Mouse (Mus musculus): ENCODE measurements around the gene 4930544D05Rik. TPM values are rescaled to one million over a fixed set of nuclear protein-coding genes. Genes with fewer than 3 reads are reported as not detected.
A peak's percentile ranks its signal among the peaks of the same experiment; 100 is the strongest.

Gene 4930544D05Rik
- polyA plus RNA-seq, 1 experiment from 2014 or later: not detected

DNA sequence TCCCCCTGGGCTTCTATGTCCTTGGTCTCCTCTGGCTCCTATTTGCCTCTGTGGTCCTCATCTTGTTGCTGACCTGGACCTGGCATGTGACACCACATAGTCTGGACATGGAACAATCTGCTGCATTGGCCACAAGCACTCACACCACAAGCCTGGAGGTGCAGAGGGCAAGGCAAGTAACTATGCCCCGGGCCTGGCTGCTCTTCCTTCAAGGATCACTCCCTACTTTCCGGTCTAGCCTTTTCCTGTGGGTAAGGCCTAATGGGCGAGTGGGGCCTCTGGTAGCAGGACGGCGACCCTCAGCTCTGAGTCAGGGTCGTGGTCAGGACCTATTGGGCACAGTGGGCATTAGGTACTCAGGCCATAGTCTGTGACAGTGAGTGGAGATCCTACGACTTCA is 25.6 kb downstream of the 4930544D05Rik start:
- Histone ChIP-seq H3K4me1 (replicated peaks) (peaks cover 73% of the 10 kb centered on the region), H3K4me3 (replicated peaks) (no peak overlapping the region; the same call in 1 of the 2 replicates), H3K27me3 (no peaks in the 10 kb centered on the region), H3K9ac (0 out of 2 replicates have a peak overlapping the region, but pooled peaks have one; percentile 7), H3K4me2 (no peak overlapping the region), H3K9me3 (replicated peaks) (no peaks in the 10 kb centered on the region), H3K27ac (peak overlapping the region; percentile 37), H3K36me3 (peaks cover 19% of the 10 kb centered on the region)
- no peak for DNase-seq
- WGBS (ENCODE audit: insufficient replicate concordance): 59% methylated on average over 7 of the region's 7 CpGs
- ATAC-seq (ENCODE audit: low read depth): no peak

DNA sequence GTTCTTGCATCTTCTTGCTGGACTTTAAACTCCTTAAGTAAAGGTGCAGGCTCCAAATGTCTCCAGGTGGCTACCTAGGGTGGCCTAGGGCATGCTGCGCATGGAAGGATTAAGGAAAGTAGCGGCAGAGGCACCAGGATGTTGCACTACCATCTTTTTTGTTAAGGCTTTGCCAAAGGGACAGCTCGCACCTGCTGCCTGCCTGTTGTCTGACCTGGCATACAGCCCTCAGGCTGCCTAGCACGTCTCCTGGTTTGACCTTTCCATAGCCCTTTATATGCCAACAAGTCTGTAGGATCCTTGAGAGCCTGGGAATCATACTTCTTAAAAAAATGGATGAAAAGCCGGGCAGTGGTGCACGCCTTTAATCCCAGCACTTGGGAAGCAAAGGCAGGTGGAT is 27.4 kb downstream of the 4930544D05Rik start:
- H3K36me3 ChIP-seq: peaks cover 19% of the 10 kb centered on the region
- H3K27me3 ChIP-seq: no peaks in the 10 kb centered on the region
- no peaks in the 10 kb centered on the region for H3K9me3 ChIP-seq (replicated peaks)
- no peak overlapping the region for H3K4me3 ChIP-seq (replicated peaks)
- peaks cover 62% of the 10 kb centered on the region for H3K4me1 ChIP-seq (replicated peaks)
- ATAC-seq (ENCODE audit: low read depth): no peak
- WGBS (ENCODE audit: insufficient replicate concordance): 81% methylated on average over 6 of the region's 6 CpGs
- no peak for DNase-seq
- H3K27ac ChIP-seq: 0 out of 2 replicates have a peak overlapping the region, but pooled peaks have one; percentile 6
- 0 out of 2 replicates have a peak overlapping the region, but pooled peaks have one; percentile 5 for H3K4me2 ChIP-seq
- no peak overlapping the region for H3K9ac ChIP-seq

DNA sequence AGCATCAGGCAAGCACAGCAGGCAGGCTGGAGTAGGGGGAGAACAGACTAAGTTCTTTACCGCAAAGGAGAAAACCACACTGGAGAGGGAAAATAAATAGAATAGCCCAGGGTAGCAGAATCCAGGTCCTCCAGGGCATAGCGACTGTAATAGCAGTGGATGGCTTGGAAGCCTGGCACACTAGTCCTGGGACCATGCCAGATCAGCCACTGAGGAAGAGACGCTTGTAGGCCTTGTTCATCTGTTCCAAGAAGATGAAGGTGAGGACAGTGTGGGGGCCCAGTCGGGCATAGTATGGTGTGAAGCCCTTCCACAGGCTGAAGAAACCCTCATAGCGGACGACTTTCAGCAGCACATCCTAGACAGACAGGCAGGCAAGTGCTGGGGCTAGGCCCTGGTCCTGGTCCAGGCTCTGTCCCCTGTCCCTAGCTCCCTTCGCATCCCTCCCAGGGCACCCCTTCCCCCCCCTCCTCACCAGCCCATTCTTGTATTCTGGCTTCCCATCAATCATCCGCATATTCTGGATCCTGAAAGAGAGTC is 29.0 kb downstream of the 4930544D05Rik start:
- peaks cover 30% of the 10 kb centered on the region for H3K36me3 ChIP-seq
- H3K4me2 ChIP-seq: peak overlapping the region; percentile 98; the same call in 1 of the 2 replicates
- no peak for DNase-seq
- H3K4me3 ChIP-seq (replicated peaks): no peak overlapping the region
- no peaks in the 10 kb centered on the region for H3K9me3 ChIP-seq (replicated peaks)
- no peak for ATAC-seq (ENCODE audit: low read depth)
- peak overlapping the region; percentile 99; the same call in 1 of the 2 replicates for H3K9ac ChIP-seq
- 88% methylated on average over 8 of the region's 8 CpGs for WGBS (ENCODE audit: insufficient replicate concordance)
- H3K4me1 ChIP-seq (replicated peaks): peaks cover 62% of the 10 kb centered on the region
- H3K27me3 ChIP-seq: no peaks in the 10 kb centered on the region
- no peak overlapping the region for H3K27ac ChIP-seq

DNA sequence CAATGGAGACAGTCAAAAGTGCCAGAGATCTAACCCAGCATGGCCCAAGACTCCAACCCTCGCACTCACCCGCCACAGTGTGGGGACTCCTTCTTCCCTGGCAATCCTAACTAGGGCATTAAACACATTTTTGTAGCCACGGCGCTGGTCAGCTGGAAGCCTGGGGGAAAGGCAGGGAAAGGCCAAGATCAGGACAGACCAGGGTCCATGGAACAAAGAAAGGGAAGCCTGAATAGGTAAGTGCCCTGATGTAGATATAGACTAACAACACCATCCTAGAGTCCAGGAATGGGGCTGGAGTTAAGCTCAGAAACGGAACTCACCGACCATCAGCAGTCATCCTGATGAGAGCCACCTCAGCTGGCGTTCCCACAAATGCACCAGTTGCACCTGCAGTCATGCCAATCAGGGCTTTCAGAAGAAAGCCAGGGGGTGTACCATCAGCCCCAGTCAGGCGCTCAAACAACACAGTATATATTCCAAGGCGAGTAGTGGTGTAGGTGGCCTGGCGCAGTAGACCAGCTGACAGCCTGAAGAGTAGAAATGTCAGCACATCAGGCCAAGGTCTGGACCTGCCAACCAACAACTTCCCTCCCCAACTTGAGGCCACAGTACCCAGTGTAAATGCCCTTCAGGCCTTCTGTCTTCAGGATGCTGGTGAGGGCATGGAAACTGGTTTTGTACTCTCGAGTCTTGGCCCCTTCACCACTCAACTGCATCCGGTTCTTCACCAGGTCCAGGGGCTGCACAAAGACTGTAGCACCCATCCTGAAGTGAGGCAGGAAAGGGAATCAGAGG is 30.0 kb downstream of the 4930544D05Rik start:
- Histone ChIP-seq H3K36me3 (peaks cover 40% of the 10 kb centered on the region), H3K27me3 (no peaks in the 10 kb centered on the region), H3K4me1 (replicated peaks) (peaks cover 62% of the 10 kb centered on the region), H3K4me2 (peak overlapping the region; percentile 98), H3K9ac (peak overlapping the region; percentile 99), H3K9me3 (replicated peaks) (no peaks in the 10 kb centered on the region), H3K4me3 (replicated peaks) (peak overlapping the region; percentile 85), H3K27ac (peak overlapping the region; percentile 99)
- ATAC-seq (ENCODE audit: low read depth) (no peak), DNase-seq (no peak)
- 81% methylated on average over 12 of the region's 12 CpGs for WGBS (ENCODE audit: insufficient replicate concordance)

DNA sequence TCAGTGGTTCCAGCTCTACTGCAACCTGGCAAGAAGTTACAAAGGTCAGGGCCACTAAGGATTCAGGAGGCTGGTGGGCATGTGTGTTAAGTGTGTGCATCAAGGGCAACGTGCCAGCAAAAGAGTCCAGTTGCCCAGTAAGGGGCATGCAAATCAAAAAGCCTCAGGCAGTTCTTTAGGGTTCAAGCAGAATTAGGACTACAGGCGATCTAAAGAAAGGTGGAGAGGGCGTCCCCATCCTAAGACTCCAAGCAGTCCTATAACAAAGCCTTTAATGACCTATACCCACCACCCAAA is 30.6 kb downstream of the 4930544D05Rik start:
- Histone ChIP-seq H3K4me2 (peak overlapping the region; percentile 98), H3K9me3 (replicated peaks) (no peaks in the 10 kb centered on the region), H3K9ac (peak overlapping the region; percentile 99), H3K4me3 (replicated peaks) (peak overlapping the region; percentile 85), H3K27me3 (no peaks in the 10 kb centered on the region), H3K4me1 (replicated peaks) (peaks cover 62% of the 10 kb centered on the region), H3K36me3 (peaks cover 46% of the 10 kb centered on the region), H3K27ac (peak overlapping the region; percentile 99)
- DNase-seq (no peak), ATAC-seq (ENCODE audit: low read depth) (no peak)
- 27% methylated on average over 3 of the region's 3 CpGs for WGBS (ENCODE audit: insufficient replicate concordance)

DNA sequence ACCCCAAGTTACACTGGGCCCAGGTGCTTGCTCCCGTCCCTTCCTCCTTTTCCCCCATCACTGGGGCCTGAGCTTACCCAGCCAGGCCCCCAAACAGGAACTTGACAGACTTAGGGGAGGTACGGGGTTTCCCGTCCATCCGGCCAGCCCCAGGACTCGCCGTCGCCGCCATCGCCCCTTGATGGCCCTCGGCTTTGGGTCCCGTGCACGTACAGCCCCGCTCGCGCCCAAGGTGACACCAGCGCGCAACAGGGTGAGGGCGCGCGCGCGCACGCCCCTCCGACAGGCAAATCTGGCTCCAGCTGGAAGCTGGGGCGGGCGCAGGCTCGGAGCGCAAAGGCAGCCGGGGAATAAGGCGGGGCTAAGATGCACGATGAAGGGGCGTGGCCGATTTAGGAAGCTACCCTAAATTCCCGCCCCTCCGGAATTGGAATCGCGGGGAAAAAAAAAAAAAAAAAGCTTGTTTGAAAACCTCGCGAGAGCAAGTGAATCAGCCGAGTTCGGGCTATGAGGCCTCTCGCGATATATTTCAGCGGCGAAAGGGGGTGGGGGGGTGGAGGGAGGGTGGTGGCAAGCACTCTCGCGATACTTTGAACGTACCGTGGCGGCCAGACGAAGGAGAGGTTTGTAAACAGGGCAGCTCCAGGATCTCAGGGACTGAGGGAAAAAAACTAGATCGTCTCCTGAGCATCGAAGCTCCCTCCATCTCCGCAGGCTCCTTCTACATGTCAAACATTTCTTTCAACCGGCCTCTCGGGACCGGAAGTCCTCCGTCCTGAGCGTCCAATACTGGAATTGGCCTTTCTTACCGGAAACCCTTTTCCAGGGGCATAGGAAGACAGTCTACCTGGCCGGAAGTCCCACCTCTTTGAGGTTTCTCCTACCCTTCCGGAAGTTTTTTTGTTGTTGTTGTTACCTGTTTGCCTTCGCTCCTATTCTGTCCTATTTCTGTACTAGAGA is 31.3 kb downstream of the 4930544D05Rik start, which contains the start of the genes Rnf167 and Slc25a11:
Gene Rnf167 (plus strand): TSS at position 545 of the 960 bp plus-strand sequence.
Gene Slc25a11 (minus strand): TSS at position 789 of the 960 bp plus-strand sequence.
- no peaks in the 10 kb centered on the region for H3K9me3 ChIP-seq (replicated peaks)
- H3K4me2 ChIP-seq: peak within 1 kb of the TSS; percentile 98
- DNase-seq (peak; percentile 96), ATAC-seq (ENCODE audit: low read depth) (peak; percentile 82)
- H3K4me1 ChIP-seq (replicated peaks): peaks cover 67% of the 10 kb centered on the region
- H3K36me3 ChIP-seq: peaks cover 53% of the 10 kb centered on the region
- H3K9ac ChIP-seq: peak within 1 kb of the TSS; percentile 99
- under 1% methylated on average over 63 of the region's 63 CpGs for WGBS (ENCODE audit: insufficient replicate concordance)
- H3K4me3 ChIP-seq (replicated peaks): peak within 1 kb of the TSS; percentile 85
- H3K27me3 ChIP-seq: no peaks in the 10 kb centered on the region
- peak within 1 kb of the TSS; percentile 99 for H3K27ac ChIP-seq

DNA sequence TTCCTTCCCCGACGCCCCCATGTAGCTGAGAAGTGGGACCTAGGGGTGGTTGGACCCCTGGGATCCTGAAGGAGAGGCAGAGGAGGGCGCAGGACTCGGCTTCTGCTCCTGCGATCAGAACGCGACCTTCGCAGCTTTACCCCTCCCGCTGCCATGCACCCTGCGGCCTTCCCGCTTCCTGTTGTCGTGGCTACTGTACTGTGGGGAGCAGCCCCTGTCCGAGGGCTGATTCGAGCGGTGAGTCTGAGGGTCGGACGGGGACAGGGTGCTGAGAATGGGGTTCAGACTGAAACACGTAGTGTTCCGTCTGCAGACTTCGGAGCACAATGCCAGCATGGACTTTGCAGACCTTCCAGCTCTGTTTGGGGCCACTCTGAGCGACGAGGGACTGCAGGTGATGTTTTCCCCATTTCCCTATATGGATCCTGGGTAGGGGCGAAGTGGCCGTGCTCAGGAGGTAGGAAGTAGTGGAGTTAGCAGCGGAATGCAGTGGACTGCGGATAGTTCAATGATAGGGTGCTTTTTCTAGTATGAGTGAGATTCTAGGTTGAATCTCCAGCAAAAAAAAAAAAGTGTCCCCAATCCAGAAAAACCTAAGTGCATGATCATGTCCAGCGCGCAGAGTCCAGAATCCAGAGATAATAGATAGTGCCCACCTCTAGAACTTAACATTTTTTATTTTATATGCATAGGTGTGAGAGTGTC is 32.2 kb downstream of the 4930544D05Rik start:
- Histone ChIP-seq H3K4me3 (replicated peaks) (peak overlapping the region; percentile 85), H3K27ac (peak overlapping the region; percentile 99), H3K4me2 (peak overlapping the region; percentile 96), H3K4me1 (replicated peaks) (peaks cover 69% of the 10 kb centered on the region), H3K36me3 (peaks cover 62% of the 10 kb centered on the region), H3K9ac (peak overlapping the region; percentile 99), H3K9me3 (replicated peaks) (no peaks in the 10 kb centered on the region), H3K27me3 (no peaks in the 10 kb centered on the region)
- DNase-seq (peak; percentile 36), ATAC-seq (ENCODE audit: low read depth) (peak; percentile 17; the same call in 1 of the 2 replicates)
- 2% methylated on average over 28 of the region's 28 CpGs for WGBS (ENCODE audit: insufficient replicate concordance)

DNA sequence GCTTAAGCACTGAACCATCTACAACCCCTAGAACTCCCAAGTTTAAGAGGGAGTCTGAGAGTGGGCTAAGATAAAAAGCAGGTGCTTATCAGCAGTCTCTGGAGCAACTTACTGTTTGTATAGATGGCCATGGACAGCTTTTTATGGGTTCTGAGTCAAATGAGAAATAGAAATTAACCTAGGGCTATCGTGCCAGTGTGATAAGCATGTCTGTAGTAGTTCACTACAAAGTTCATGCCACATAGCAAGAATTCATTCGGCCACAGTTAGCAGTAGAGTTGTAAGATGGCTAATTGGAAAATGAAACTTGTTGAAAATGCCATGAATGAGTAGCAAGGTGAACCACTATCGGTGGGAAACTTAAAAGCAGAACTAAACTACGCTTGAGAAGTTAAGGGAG is 32.9 kb downstream of the 4930544D05Rik start:
- Histone ChIP-seq H3K27me3 (no peaks in the 10 kb centered on the region), H3K27ac (peak overlapping the region; percentile 99), H3K36me3 (peaks cover 67% of the 10 kb centered on the region), H3K4me3 (replicated peaks) (peak overlapping the region; percentile 85), H3K9me3 (replicated peaks) (no peaks in the 10 kb centered on the region), H3K4me2 (peak overlapping the region; percentile 96), H3K9ac (peak overlapping the region; percentile 99), H3K4me1 (replicated peaks) (peaks cover 76% of the 10 kb centered on the region)
- DNase-seq (peak; percentile 50), ATAC-seq (ENCODE audit: low read depth) (peak; percentile 36; the same call in 1 of the 2 replicates)
- 17% methylated on average over 4 of the region's 4 CpGs for WGBS (ENCODE audit: insufficient replicate concordance)

DNA sequence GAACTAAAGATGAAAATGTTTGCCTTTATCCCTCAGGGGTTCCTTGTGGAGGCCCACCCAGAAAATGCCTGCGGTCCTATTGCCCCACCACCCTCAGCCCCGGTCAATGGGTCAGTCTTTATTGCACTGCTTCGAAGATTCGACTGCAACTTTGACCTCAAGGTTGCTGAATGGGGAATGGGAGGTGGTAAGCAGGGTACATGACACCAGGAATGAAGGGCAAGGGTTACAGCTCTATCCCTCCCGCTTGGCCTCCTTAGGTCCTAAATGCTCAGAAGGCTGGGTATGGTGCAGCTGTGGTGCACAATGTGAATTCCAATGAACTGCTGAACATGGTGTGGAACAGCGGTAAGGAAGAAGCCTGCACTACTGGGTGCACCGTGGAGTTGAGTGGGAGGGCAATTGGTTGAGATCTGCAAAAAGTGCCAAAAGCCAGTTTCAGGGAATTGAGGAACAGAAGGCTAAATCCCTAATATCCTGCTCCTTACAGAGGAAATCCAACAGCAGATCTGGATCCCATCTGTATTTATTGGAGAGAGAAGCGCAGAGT is 33.6 kb downstream of the 4930544D05Rik start:
- peaks cover 76% of the 10 kb centered on the region for H3K4me1 ChIP-seq (replicated peaks)
- H3K36me3 ChIP-seq: peaks cover 63% of the 10 kb centered on the region
- peak overlapping the region; percentile 96 for H3K4me2 ChIP-seq
- ATAC-seq (ENCODE audit: low read depth): no peak
- WGBS (ENCODE audit: insufficient replicate concordance): 76% methylated on average over 8 of the region's 8 CpGs
- peak overlapping the region; percentile 99 for H3K9ac ChIP-seq
- DNase-seq: no peak
- H3K27ac ChIP-seq: peak overlapping the region; percentile 99
- H3K4me3 ChIP-seq (replicated peaks): peak overlapping the region; percentile 85
- no peaks in the 10 kb centered on the region for H3K9me3 ChIP-seq (replicated peaks)
- no peaks in the 10 kb centered on the region for H3K27me3 ChIP-seq
